Mouse (Mus musculus) embryonic fibroblast, embryonic 13.5 days (primary cell): ENCODE data around the gene Gm1673. TPM values are rescaled to one million over a fixed set of nuclear protein-coding genes. Genes with fewer than 3 reads are reported as not detected.
"Not testable (repeated sequence)": the region's sequence is repeated elsewhere in the genome, so short reads cannot be mapped to it uniquely, and the experiment has no call there.

Source experiments
- H3K27ac ChIP-seq: 2 replicates; pipeline ENCODE4 v1.5.1; 2012; ENCODE audit warnings: low read length, control low read depth, inconsistent platforms; ENCODE audit not compliant: insufficient read depth
- H3K4me1 ChIP-seq: 2 replicates; pipeline ENCODE4 v1.6.1; 2011; ENCODE audit warnings: low read length; ENCODE audit not compliant: control insufficient read depth, insufficient read depth
- H3K4me3 ChIP-seq: 2 replicates; pipeline ENCODE4 v1.5.1; 2011; ENCODE audit warnings: mild to moderate bottlenecking, control low read depth, low read length; ENCODE audit not compliant: insufficient read depth
- CTCF ChIP-seq: IDR thresholded peaks from 2 replicates; pipeline ENCODE4 v1.5.1; 2011; ENCODE audit warnings: mild to moderate bottlenecking, control low read depth, low read length, moderate library complexity, borderline replicate concordance; ENCODE audit not compliant: insufficient read depth
- POLR2A ChIP-seq: IDR thresholded peaks from 2 replicates; pipeline ENCODE4 v1.6.1; 2011; ENCODE audit warnings: low read depth, mild to moderate bottlenecking, control low read depth, low read length, moderate library complexity
- polyA plus RNA-seq: library from polyadenylated mRNA; stranded (reverse); fragments of >200 nt; gene quantifications from 2 replicates; pipeline ENCODE4 v1.2.4, GENCODE M21; 2011; ENCODE audit warnings: low read depth; ENCODE audit not compliant: missing spikeins, insufficient read length

Gm1673 gene
- polyA plus RNA-seq = 9.6 and 15.7 TPM in 2 replicates

DNA sequence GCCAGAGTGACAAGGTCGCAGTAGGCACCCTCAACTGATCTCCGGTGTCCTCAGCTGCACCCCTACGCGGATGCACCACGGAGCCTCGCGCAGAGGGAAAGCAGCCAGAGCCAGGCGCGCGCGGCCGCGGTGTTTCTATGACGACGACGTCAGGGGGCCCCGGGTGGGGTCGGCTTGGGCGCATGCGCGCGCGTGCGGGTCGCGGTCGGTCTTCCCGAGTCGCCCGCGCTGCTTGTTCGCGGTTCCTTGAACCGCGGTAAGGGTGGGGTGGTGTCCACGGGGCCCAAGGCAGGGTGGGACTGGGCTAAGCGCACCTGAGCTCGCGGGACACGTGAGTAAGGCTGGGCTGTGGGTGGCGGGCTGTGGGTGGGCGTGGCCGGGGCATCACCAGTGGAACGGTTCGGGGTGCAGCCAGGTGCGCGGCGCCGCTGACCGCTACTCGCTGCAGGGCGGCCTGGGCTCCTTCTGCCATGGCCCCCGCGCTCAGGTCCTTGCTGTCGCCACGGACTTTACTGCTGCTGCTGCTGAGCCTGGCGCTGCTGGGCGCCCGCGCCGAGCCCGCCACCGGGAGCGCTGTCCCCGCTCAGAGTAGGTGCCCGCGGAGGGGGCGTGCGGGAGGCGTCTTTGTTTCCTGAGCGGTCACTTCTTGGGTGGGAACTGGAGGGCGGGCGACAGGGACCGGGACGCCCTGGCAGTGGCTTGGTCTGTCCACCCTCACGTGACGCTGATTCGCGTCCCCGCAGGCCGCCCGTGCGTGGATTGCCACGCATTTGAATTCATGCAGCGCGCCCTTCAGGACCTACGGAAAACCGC lies at the start of gene Gm1673:
Gm1673 (plus strand) TSS at position 125 of the 813 bp plus-strand sequence.
- Histone ChIP-seq H3K4me1 (0 out of 2 replicates have a peak, but pooled peaks cover 3% of the 10 kb centered on the region), H3K27ac (peak within 1 kb of the TSS; percentile 28; the same call in 1 of the 2 replicates), H3K4me3 (peak within 1 kb of the TSS; percentile 73)
- peak; percentile 71 for TF ChIP-seq POLR2A
- 0 out of 2 replicates have a peak, but pooled peaks have one; percentile 0 for TF ChIP-seq CTCF

DNA sequence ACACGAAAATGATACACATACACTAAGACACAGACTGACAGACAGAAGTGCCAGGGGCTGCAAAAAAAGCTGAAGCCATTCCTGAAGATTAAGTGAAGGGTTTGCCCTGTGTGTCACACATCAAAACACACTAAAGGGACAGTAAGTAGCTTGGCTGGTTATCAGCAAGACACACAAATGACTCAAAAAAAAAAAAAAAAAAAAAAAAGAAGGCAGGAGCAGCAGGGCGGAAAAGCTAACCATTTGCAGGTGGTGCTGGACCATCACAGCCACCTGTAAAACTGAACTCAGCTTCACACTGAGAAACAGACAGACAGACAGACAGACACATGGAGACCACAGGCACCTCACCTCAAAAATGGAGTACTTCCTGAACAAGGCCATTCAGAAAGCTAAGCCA lies 49.2 kb upstream of the Gm1673 start:
- no peak overlapping the region; the same call in 1 of the 2 replicates for H3K4me3 ChIP-seq
- TF ChIP-seq CTCF = no peak
- TF ChIP-seq POLR2A = no peak
- H3K27ac ChIP-seq = no peak overlapping the region
- peaks cover 2% of the 10 kb centered on the region for H3K4me1 ChIP-seq

DNA sequence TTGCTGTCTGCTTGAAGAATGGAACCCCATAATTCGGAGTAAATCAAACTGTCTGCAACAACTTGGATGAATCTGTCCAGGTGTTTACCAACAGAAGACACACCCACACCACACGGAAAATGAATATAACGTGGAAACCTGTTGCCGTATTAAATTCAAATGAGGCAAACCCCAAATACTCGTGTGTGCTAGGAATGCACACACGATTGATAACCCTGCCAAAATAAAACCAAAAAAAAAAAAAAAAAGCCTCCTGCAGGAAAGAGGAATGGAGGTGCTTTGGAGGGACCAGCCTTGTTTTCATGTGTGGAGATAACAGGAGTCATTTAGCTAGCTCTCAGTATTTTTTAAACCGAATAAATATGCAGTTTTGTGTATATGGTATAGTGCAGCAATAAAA lies 48.4 kb upstream of the Gm1673 start:
- TF ChIP-seq CTCF = no peak
- TF ChIP-seq POLR2A = no peak
- Histone ChIP-seq H3K27ac (no peak overlapping the region), H3K4me3 (peak overlapping the region; percentile 71)

DNA sequence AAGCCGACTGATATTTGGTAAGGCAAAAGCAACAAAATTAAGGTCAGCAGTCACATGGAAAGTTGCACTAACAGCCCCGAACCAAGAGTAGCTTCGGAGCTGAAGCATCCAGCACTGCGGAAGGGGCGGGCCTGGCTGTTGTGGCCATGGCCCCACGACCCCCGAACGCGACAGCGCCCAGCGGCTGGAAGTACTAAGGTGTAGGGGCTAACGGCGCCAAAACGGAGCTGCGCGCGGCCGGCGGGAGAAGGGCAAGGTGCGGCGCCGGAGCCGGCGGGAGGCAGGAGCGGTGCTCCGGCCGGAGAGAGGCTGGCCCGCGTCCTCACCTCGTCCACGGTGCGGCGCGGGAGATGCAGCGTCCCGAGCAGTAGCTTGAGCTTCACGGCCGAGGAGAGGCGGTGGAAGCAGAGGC lies 47.5 kb upstream of the Gm1673 start:
- peak overlapping the region; percentile 71 for H3K4me3 ChIP-seq
- H3K4me1 ChIP-seq = peaks cover 2% of the 10 kb centered on the region
- peak overlapping the region; percentile 80 for H3K27ac ChIP-seq
- TF ChIP-seq POLR2A (no peak), CTCF (no peak)

More for the DNA sequence above, 48.4 kb upstream of the Gm1673 start:
- H3K4me1 ChIP-seq = peaks cover 2% of the 10 kb centered on the region

DNA sequence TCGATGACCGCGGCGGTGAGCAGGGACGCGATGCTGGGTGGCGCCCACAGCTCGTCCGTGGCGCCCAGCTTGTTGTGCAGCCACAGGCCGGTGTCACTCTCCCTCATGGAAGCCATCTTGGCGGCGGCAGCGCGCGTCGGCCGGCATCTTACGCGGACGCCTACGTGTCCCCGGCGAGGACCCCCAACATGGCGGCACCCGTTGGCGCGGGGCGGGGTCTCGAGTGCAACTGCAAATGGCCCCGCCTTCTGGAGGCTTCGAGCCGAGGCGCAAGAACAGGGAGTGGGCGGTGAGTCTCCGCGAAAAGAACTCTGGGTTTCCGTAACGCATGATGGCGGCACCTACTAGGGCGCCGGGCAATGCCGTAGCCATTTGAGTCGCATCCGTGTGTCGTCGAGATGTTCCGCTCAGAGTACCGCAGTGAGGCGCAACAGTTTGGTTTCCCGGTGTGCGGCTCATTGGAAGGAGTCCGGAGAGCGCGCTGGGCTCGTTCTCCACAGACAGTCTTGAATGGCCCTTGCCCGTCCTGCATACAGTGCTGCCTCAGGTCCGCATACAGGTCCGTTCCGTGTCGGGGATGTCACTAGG lies 47.0 kb upstream of the Gm1673 start, which contains the start of gene Nelfa:
Nelfa (minus strand) TSS at position 294 of the 588 bp plus-strand sequence.
- Histone ChIP-seq H3K27ac (peak within 1 kb of the TSS; percentile 80), H3K4me3 (peak within 1 kb of the TSS; percentile 71), H3K4me1 (peaks cover 2% of the 10 kb centered on the region)
- TF ChIP-seq POLR2A (peak; percentile 96), CTCF (no peak)

DNA sequence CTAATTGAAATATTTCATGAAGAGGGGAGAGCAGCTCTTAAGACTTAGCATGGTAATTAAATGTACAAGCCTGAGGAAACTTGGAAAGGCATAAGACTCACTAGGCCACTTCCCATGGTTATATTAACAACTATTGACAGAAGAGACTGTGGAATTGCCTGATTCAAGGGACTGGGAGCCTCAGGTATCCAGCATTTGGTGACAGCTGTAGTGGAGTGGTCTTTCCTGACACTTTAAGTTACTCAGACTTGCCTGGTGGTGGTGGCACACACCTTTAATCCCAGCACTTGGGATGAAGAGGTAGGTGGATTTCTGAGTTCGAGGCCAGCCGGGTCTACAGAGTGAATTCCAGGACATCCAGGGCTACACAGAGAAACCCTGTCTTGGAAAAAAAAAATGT lies 46.0 kb upstream of the Gm1673 start:
- no peak for TF ChIP-seq CTCF
- TF ChIP-seq POLR2A = no peak
- H3K27ac ChIP-seq = no peak overlapping the region
- H3K4me3 ChIP-seq = no peak overlapping the region
- peaks cover 2% of the 10 kb centered on the region for H3K4me1 ChIP-seq

DNA sequence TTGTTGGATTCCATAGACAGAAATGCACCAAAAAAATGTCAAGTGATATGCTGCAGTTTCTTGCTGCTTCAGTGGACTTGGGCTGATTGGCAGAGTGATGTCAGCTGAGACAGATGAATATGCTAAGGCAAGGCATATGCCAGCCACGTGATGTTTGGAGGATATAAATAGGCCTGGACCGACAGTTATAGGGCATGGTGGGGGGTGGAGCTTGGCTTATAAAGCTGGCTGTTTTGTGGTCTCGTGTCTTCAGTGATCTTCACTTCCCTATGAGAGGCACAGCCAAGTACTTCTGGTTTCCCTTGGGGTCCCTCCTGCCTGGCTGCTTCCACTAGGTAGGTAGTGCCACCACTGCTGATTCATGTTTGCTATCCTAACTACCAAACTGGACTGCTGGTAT lies 44.8 kb upstream of the Gm1673 start:
- H3K4me3 ChIP-seq = no peak overlapping the region
- TF ChIP-seq CTCF = no peak
- no peak for TF ChIP-seq POLR2A
- H3K27ac ChIP-seq = no peak overlapping the region
- H3K4me1 ChIP-seq = peaks cover 2% of the 10 kb centered on the region

DNA sequence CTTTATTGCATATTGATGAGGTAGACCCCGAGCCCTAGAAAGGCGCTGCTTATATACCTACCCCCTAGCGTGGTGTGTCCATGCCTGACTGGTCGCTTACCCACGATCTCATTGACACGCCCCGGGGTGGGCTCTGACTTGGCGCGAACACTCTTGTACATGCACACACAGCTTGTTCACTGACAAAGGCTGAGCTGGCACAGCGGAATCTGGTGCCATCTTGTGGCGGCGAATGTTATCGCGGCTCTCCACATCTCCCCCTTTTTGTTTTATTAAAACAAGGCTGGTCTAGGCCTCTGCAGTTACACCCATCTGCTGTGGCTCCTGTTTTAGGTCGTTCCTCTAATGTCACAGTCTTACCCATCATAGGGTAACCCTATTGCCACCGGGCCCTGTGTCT lies 36.2 kb upstream of the Gm1673 start:
- not testable (repeated sequence) for H3K27ac ChIP-seq, H3K4me3 ChIP-seq, H3K4me1 ChIP-seq

DNA sequence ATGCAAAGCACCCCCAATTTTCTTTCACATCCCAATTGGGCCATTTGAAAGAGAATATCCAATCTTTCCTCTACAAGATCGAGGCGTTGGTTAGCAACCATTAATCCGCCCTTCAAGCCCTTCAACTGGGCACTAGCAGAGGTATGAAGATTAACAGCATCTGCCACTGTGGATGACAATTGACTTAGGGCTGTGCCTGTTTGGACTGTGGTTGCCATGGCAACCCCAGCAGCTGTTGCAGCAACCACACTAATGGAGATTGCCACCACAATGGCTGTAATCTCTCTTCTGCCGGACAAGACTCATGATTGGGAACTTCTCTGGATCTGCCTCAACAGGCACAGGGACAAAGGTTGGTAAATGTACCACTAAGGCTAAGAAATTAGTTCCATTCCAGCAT lies 34.9 kb upstream of the Gm1673 start:
- no peaks in the 10 kb centered on the region for H3K4me1 ChIP-seq

More for the DNA sequence above, 34.9 kb upstream of the Gm1673 start:
- H3K4me3 ChIP-seq = no peak overlapping the region
- no peak for TF ChIP-seq POLR2A
- TF ChIP-seq CTCF = no peak
- no peak overlapping the region for H3K27ac ChIP-seq
